Mouse (Mus musculus) MN1 (cell line): ENCODE measurements around the gene Celf5.
A peak's percentile ranks its signal among the peaks of the same experiment; 100 is the strongest.

Experiments used
- DNase-seq: peaks from one replicate; pipeline ENCODE4 v3.0.0-alpha.2; 2016; ENCODE audit warnings: low spot score

Gene Celf5

DNA sequence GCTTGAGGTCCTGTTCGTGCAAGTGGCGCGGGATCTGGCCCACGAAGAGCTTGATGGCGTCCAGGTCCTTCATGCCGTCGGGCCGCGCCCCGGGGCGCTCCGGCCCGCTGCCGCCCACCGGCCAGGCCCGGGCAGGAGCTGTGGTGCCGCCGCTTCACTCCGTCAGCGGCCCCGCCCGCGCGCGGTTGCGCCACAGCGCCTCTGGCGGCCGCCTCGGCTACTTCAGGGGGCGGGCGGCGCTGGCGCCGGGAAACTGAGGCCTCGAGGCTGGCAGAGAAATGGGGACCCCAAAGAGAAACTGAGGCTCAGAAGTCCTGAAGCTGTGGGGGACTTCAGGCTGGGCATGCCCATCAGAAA is at the start of gene Celf5:
Gene Celf5 (minus strand): TSS at position 177 of the 357 bp plus-strand sequence.
- peak; percentile 70 for DNase-seq

- peak; percentile 84 for DNase-seq
Measured at GRCm38 (mm10) chr10:81526779-81527178, 44.3 kb upstream of the Celf5 start.

- DNase-seq: no peak
Measured at GRCm38 (mm10) chr10:81525017-81525694, 42.6 kb upstream of the Celf5 start.

- DNase-seq: no peak
Measured at GRCm38 (mm10) chr10:81524051-81524605, 41.6 kb upstream of the Celf5 start, which contains the start of gene Gna15. TSS of gene Gna15 (minus strand) at chr10:81524225.

- DNase-seq: no peak
Measured at GRCm38 (mm10) chr10:81523570-81523969, 41.1 kb upstream of the Celf5 start.

DNA sequence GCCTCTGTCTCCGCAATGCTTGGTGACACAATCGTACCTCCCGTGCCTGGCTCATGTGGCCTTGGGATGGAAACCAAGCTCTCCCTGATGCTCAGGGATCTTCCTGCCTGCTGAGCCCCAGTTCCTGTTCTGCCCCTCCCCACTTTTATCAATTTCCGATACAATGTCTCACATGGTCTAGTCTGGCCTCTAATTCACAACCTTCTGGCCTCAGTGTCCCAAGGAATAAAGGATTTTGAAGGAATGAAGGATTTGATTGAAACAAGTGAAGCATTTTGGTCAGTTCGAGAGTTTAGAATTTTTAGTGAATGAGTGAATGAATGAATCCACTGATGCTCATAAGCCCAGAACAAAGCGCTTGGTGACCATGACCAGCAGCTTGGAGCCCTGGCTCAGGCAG is 40.6 kb upstream of the Celf5 start:
- no peak for DNase-seq

GRCm38 (mm10) chr10:81519978-81520365 is 37.5 kb upstream of the Celf5 start:
- DNase-seq: no peak

DNA sequence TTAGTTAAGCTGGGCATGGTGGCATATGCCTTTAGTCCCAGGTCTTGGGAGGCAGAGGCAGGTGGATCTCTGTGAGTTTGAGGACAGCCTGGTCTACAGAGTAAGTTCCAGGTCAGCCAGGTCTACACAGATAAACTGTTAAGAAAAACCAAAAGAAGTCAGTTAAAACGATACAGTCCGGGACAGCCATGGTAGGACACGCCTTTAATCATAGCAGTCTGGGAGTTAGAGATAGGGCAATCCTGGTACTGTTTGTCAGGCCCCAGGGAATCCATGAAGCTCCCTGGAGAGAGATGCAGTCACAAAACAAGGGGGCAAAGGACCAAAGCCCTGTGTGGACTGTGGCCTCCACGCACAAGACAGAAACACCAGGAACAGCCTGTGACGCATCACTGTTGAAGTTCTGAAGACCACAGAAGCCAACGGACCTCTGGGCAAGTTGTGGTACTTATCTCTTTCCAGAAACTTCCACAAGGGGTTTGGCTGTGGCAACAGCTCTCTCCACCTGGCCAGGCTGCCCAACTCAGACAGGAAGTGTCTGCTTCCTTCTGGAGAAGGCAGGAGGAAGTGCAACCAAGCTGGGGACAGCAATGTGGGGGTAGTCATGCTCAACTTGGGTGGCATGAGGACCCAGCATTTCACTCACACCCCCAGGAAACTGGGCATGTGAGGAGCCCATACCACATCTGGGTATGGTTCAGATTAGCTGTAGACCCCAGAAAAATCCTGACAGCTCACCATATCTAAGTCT is 36.9 kb upstream of the Celf5 start:
- DNase-seq: no peak

- peak; percentile 67 for DNase-seq
Measured at GRCm38 (mm10) chr10:81518546-81518945, 36.0 kb upstream of the Celf5 start.

DNA sequence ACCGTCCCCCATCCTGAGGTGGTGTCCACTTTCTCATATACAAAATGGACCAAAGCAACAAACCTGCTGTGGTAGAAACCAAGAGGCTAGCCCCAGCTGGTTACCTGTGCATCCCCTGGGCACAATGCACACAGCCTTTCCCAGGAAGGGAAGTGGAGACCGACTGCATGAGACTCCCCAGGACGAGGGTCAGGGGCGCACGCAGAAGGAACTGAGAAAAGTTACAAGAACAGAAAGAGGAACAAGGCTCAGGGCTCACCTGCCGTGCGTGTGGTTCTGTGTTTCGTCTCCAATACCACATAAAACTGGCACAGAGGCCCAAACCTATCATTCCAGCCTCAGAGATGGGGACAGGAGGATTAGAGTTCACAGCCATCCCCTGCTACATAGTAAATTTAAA is 34.7 kb upstream of the Celf5 start:
- DNase-seq: no peak

- no peak for DNase-seq
Measured at GRCm38 (mm10) chr10:81513798-81514197, 31.3 kb upstream of the Celf5 start.

- DNase-seq: no peak
Measured at GRCm38 (mm10) chr10:81510246-81510810, 27.8 kb upstream of the Celf5 start.

DNA sequence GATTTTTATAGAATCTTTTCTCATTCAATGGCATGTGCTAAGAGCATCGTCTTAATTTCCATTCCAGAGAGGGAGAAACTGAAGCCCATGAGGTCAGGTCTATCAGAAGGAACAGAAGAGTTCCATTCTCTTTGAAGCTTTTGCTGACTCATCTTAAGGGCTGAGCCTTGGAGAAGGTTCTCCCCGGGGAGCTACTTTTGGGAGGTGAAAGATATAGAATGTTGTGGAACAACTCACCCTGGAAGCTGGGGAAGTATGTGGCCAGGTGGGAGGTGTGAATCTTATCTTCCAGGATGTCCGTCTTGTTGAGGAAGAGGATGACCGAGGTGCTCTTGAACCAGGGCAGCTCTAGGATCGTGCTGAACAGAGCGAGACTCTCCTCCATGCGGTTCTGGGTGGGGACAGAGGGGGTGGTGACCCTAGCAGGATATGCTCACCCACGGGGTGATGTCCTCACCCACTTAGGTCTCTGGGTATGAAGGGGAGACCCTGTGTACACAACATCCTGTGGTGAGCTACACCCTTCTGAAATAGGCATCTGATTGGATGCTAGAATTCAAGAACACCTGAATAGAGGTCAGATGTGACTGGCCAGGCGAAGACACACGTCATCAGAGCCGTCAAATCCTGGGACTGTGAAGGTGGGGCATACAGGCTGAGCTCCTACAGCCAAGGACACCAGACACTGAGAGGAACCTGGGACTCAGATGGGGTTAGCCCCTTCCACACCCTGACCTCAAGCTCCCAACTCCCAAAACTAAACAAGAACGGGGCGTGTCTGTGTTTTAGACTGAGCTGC is 25.4 kb upstream of the Celf5 start:
- DNase-seq: no peak

DNA sequence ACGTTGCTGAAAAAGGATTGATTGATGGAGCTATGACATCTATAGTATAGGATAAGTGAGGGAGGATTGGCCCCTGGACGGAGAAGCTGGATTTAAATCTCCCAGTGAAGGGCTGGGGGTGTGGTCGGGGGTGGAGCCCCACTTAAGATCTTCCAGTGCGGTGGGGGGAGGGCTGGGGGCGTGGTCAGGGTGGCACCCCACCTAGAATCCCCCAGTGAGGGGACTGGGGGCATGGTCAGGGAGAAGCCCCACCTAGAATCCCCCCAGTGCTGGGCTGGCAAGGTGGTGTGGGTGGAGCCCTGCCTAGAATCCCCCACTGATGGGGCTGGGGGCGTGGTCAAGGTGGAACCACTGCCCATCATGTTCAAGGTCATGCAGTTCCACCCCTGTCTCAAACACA is 24.6 kb upstream of the Celf5 start:
- DNase-seq: no peak

GRCm38 (mm10) chr10:81505016-81505664 is 22.6 kb upstream of the Celf5 start:
- no peak for DNase-seq

GRCm38 (mm10) chr10:81502658-81503057 is 20.1 kb upstream of the Celf5 start:
- DNase-seq: peak; percentile 75

DNA sequence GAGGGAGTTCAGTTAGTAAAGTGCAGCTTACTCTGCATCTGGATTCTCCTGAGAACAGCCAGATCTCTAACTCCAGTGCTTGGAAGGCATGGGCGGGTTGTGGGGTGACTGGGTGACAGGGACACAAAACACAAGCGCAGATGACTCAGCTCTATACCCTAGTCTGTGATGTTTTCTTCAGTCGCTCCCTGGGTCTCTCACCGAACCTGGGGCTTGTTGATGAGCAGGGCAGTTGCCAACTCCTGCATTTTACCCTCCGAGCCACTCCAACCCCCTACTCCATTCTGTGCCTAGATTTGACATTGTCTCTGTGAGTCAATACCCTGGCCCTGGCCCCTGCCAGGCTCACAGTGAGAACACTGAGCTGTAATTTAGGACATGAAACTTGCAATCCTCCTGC is 19.4 kb upstream of the Celf5 start:
- DNase-seq: no peak

DNA sequence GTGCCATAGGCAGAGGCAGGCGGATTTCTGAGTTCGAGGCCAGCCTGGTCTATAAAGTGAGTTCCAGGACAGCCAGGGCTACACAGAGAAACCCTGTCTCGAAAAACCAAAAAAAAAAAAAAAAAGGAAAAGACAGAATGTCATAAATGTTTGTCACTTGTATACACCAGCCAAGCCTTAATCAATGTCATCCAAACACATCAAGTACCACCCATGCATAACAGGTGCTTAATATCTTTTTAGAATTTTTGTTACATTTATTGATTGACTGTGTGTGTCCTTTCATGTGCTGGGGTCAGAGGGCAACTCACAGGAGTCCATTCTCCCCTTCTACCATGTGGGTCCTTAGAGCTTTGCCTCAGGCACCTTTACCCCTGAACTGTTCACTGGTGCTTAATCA is 17.5 kb upstream of the Celf5 start, which contains the start of gene S1pr4:
Gene S1pr4 (minus strand): TSS at position 101 of the 400 bp plus-strand sequence.
- DNase-seq: no peak

- no peak for DNase-seq
Measured at GRCm38 (mm10) chr10:81499250-81499901, 16.9 kb upstream of the Celf5 start.

DNA sequence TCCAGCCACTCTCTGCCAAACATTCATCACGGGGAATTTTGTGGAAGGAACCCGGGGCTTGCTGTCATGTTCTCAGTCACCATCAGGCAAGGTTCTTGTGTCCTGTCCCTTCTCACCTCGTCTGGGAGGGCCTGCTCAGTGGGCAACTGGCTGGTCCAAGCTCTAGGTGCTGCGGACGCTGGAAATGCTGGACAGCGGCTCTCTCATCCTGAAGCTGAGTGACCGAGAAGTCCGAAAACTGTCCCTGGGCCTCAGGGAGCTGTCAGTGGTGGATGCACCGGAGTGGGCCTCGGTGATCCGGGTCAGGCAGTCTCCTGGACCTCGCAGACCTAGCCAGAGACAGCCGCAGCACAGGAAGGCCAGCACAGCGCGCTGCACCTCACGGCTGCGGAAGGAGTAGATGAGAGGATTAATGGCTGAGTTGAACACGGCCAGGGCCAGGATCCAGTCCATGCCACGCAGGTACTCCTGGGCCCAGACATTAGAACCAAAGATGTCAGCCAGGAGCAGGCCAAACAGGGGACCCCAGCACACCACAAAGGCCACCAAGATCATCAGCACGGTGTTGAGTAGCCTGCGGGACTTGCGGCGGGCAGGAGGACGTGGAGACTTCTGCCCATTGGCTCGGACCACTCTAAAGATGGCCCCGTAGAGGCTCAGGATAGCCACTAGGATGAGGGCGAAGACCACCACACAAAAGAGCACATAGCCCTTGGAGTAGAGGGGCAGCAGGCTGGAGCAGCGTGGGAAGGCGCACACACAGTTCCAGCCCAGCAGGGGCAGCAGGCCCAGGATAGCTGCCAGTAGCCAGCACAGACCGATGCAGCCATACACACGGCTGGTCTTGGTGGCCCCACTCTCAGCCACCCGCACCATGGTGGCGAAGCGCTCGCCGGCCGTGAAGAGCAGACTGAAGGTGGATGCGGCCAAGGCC is 16.1 kb upstream of the Celf5 start:
- DNase-seq: no peak
